Mouse (Mus musculus): ENCODE measurements at regions not wholly inside any gene's neighbourhood (a gene's known extent, or its start where the extent isn't known, plus 50 kb on each side); places are given as distances from the start of the nearest gene placed in this dataset.

- Histone ChIP-seq H3K27me3 (ENCODE audit: insufficient read depth, low read length) (no peaks in the 10 kb centered on the region), H3K9ac (no peak overlapping the region), H3K4me2 (no peak overlapping the region), H3K27ac (ENCODE audit: low read depth) (no peak overlapping the region), H3K4me3 (ENCODE audit: low read depth, low read length) (no peak overlapping the region), H3K9me3 (ENCODE audit: low read depth, low read length) (no peaks in the 10 kb centered on the region), H3K36me3 (ENCODE audit: insufficient read depth) (no peaks in the 10 kb centered on the region), H3K4me1 (ENCODE audit: insufficient read depth) (no peaks in the 10 kb centered on the region)
- no peak for TF ChIP-seq CTCF (IDR thresholded peaks at IDR 0.05; ENCODE audit: low read depth)
- ATAC-seq (ENCODE audit: insufficient read depth) (no peak), DNase-seq (no peak)
- WGBS: 61% methylated on average over 2 of the region's 2 CpGs
Observed at GRCm38 (mm10) chr16:76918598-76918997, 94.9 kb upstream of the Usp25 start.

GRCm38 (mm10) chr16:76914311-76914710, 99.2 kb upstream of the Usp25 start:
- Histone ChIP-seq H3K27me3 (ENCODE audit: insufficient read depth, low read length) (no peaks in the 10 kb centered on the region), H3K4me3 (ENCODE audit: low read depth, low read length) (no peak overlapping the region), H3K27ac (ENCODE audit: low read depth) (no peak overlapping the region), H3K4me1 (ENCODE audit: insufficient read depth) (no peaks in the 10 kb centered on the region), H3K9ac (no peak overlapping the region), H3K9me3 (ENCODE audit: low read depth, low read length) (no peaks in the 10 kb centered on the region), H3K36me3 (ENCODE audit: insufficient read depth) (no peaks in the 10 kb centered on the region), H3K4me2 (no peak overlapping the region)
- DNase-seq (no peak), ATAC-seq (ENCODE audit: insufficient read depth) (no peak)
- 50% methylated on average over 1 of the region's 1 CpGs for WGBS
- no peak for TF ChIP-seq CTCF (IDR thresholded peaks at IDR 0.05; ENCODE audit: low read depth)

GRCm38 (mm10) chr16:76905205-76905996, 108.1 kb upstream of the Usp25 start:
- Histone ChIP-seq H3K27ac (ENCODE audit: low read depth) (no peak overlapping the region), H3K9me3 (ENCODE audit: low read depth, low read length) (no peaks in the 10 kb centered on the region), H3K4me1 (ENCODE audit: insufficient read depth) (no peaks in the 10 kb centered on the region), H3K27me3 (ENCODE audit: insufficient read depth, low read length) (no peaks in the 10 kb centered on the region), H3K9ac (no peak overlapping the region), H3K4me3 (ENCODE audit: low read depth, low read length) (no peak overlapping the region), H3K4me2 (no peak overlapping the region), H3K36me3 (ENCODE audit: insufficient read depth) (no peaks in the 10 kb centered on the region)
- WGBS: 70% methylated on average over 11 of the region's 11 CpGs
- DNase-seq: peak; percentile 24
- no peak for TF ChIP-seq CTCF (IDR thresholded peaks at IDR 0.05; ENCODE audit: low read depth)
- ATAC-seq (ENCODE audit: insufficient read depth): no peak

GRCm38 (mm10) chr16:76899083-76899482, 114.4 kb upstream of the Usp25 start:
- DNase-seq: peak; percentile 77

GRCm38 (mm10) chr16:76896305-76896704, 117.2 kb upstream of the Usp25 start:
- peak; percentile 49 for DNase-seq
- ATAC-seq (ENCODE audit: insufficient read depth): peak; percentile 49; the same call in 1 of the 2 replicates
- H3K9ac ChIP-seq: no peak overlapping the region
- TF ChIP-seq CTCF (IDR thresholded peaks at IDR 0.05; ENCODE audit: low read depth): no peak
- no peaks in the 10 kb centered on the region for H3K9me3 ChIP-seq (ENCODE audit: low read depth, low read length)
- no peak overlapping the region for H3K4me3 ChIP-seq (ENCODE audit: low read depth, low read length)
- 8% methylated on average over 13 of the region's 13 CpGs for WGBS
- H3K4me1 ChIP-seq (ENCODE audit: insufficient read depth): no peaks in the 10 kb centered on the region
- H3K27ac ChIP-seq (ENCODE audit: low read depth): no peak overlapping the region
- no peaks in the 10 kb centered on the region for H3K27me3 ChIP-seq (ENCODE audit: insufficient read depth, low read length)
- H3K36me3 ChIP-seq (ENCODE audit: insufficient read depth): no peaks in the 10 kb centered on the region
- H3K4me2 ChIP-seq: peak overlapping the region; percentile 49

More at GRCm38 (mm10) chr16:76899083-76899482, 114.4 kb upstream of the Usp25 start:
- Histone ChIP-seq H3K36me3 (ENCODE audit: insufficient read depth) (no peaks in the 10 kb centered on the region), H3K9ac (no peak overlapping the region), H3K9me3 (ENCODE audit: low read depth, low read length) (no peaks in the 10 kb centered on the region), H3K4me2 (peak overlapping the region; percentile 38; the same call in 1 of the 2 replicates), H3K4me3 (ENCODE audit: low read depth, low read length) (no peak overlapping the region), H3K27me3 (ENCODE audit: insufficient read depth, low read length) (no peaks in the 10 kb centered on the region), H3K27ac (ENCODE audit: low read depth) (no peak overlapping the region), H3K4me1 (ENCODE audit: insufficient read depth) (no peaks in the 10 kb centered on the region)
- ATAC-seq (ENCODE audit: insufficient read depth): no peak
- WGBS: 4% methylated on average over 7 of the region's 7 CpGs
- TF ChIP-seq CTCF (IDR thresholded peaks at IDR 0.05; ENCODE audit: low read depth): peak; percentile 71

GRCm38 (mm10) chr16:76895781-76896180, 117.7 kb upstream of the Usp25 start:
- TF ChIP-seq CTCF (IDR thresholded peaks at IDR 0.05; ENCODE audit: low read depth): no peak

GRCm38 (mm10) chr16:76878576-76878975, 134.9 kb upstream of the Usp25 start:
- H3K27ac ChIP-seq (ENCODE audit: low read depth): no peak overlapping the region
- 40% methylated on average over 2 of the region's 2 CpGs for WGBS
- no peak overlapping the region for H3K9ac ChIP-seq
- no peaks in the 10 kb centered on the region for H3K27me3 ChIP-seq (ENCODE audit: insufficient read depth, low read length)
- no peaks in the 10 kb centered on the region for H3K36me3 ChIP-seq (ENCODE audit: insufficient read depth)
- no peak overlapping the region for H3K4me3 ChIP-seq (ENCODE audit: low read depth, low read length)
- H3K4me1 ChIP-seq (ENCODE audit: insufficient read depth): no peaks in the 10 kb centered on the region
- ATAC-seq (ENCODE audit: insufficient read depth) (no peak), DNase-seq (no peak)
- no peak overlapping the region for H3K4me2 ChIP-seq
- TF ChIP-seq CTCF (IDR thresholded peaks at IDR 0.05; ENCODE audit: low read depth): no peak
- H3K9me3 ChIP-seq (ENCODE audit: low read depth, low read length): no peaks in the 10 kb centered on the region

More at GRCm38 (mm10) chr16:76895781-76896180, 117.7 kb upstream of the Usp25 start:
- no peak overlapping the region for H3K9ac ChIP-seq
- no peak overlapping the region for H3K4me3 ChIP-seq (ENCODE audit: low read depth, low read length)
- no peaks in the 10 kb centered on the region for H3K36me3 ChIP-seq (ENCODE audit: insufficient read depth)
- no peaks in the 10 kb centered on the region for H3K4me1 ChIP-seq (ENCODE audit: insufficient read depth)
- no peaks in the 10 kb centered on the region for H3K9me3 ChIP-seq (ENCODE audit: low read depth, low read length)
- WGBS: 72% methylated on average over 5 of the region's 5 CpGs
- H3K4me2 ChIP-seq: no peak overlapping the region
- no peak overlapping the region for H3K27ac ChIP-seq (ENCODE audit: low read depth)
- H3K27me3 ChIP-seq (ENCODE audit: insufficient read depth, low read length): no peaks in the 10 kb centered on the region
- DNase-seq (no peak), ATAC-seq (ENCODE audit: insufficient read depth) (no peak)

Data from lung, embryonic 14.5 days (tissue).